Mouse (Mus musculus) forebrain, postnatal 0 days (tissue): ENCODE measurements around the gene Ttc7b. TPM values are rescaled to one million over a fixed set of nuclear protein-coding genes. Genes with fewer than 3 reads are reported as not detected.

Source experiments
- ATAC-seq: fragments of 200-750 bp; cut with Nextera tagmentation; 2 replicates; pipeline ENCODE4 v1.8.0; 2017; ENCODE audit warnings: mild to moderate bottlenecking, moderate library complexity
- DNase-seq: peaks from one replicate; pipeline ENCODE4 v3.0.0-alpha.2; 2015
- H3K27ac ChIP-seq: fragments of 300-500 bp; sonication (generic); 2 replicates; pipeline ENCODE4 v1.5.1; 2014; ENCODE audit warnings: low read depth, mild to moderate bottlenecking, antibody characterized with exemption, low read length, moderate library complexity, mixed read lengths
- H3K27me3 ChIP-seq: fragments of 300-500 bp; sonication (generic); 2 replicates; pipeline ENCODE4 v1.6.1; 2014; ENCODE audit warnings: mild to moderate bottlenecking, low read length, mixed read lengths; ENCODE audit not compliant: insufficient read depth
- H3K36me3 ChIP-seq: fragments of 300-500 bp; sonication (generic); 2 replicates; pipeline ENCODE4 v1.6.1; 2014; ENCODE audit warnings: mild to moderate bottlenecking, moderate library complexity; ENCODE audit not compliant: insufficient read depth
- H3K4me1 ChIP-seq: fragments of 300-500 bp; sonication (generic); 2 replicates; pipeline ENCODE4 v1.6.1; 2014; ENCODE audit warnings: antibody characterized with exemption; ENCODE audit not compliant: insufficient read depth
- H3K4me2 ChIP-seq: fragments of 300-500 bp; sonication (generic); 2 replicates; pipeline ENCODE4 v1.6.1; 2014; ENCODE audit warnings: low read depth, mild to moderate bottlenecking, moderate library complexity
- H3K4me3 ChIP-seq: fragments of 300-500 bp; sonication (generic); 2 replicates; pipeline ENCODE4 v1.5.1; 2014; ENCODE audit warnings: low read depth, low read length, mixed read lengths
- H3K9ac ChIP-seq: fragments of 300-500 bp; sonication (generic); 2 replicates; pipeline ENCODE4 v1.6.1; 2014; ENCODE audit warnings: mild to moderate bottlenecking
- H3K9me3 ChIP-seq: fragments of 300-500 bp; sonication (generic); 2 replicates; pipeline ENCODE4 v1.6.1; 2016; ENCODE audit warnings: low read length
- CTCF ChIP-seq: sonication (generic); IDR thresholded peaks from 2 replicates; pipeline ENCODE4 v1.5.1; 2016; ENCODE audit warnings: antibody characterized with exemption, control low read depth, low read depth
- WGBS: fragments of 180-500 bp; shearing (Covaris S2); extraction: QIAGEN DNeasy Blood & Tissue Kit; methylation state at CpG from one replicate; pipeline ENCODE4 v1.1.7; 2014; 5-methylcytosine and 5-hydroxymethylcytosine counted together
- polyA plus RNA-seq: library from polyadenylated mRNA; unstranded; fragments of >200 nt; fragmentation: Nextera tagmentation; extraction: Ambion mirVana; gene quantifications from 2 replicates; pipeline ENCODE4 v1.2.1, GENCODE M21; 2015
- total RNA-seq: library from RNA; depleted of rRNA; stranded (reverse); fragments of >200 nt; gene quantifications from 2 replicates; pipeline ENCODE4 v1.2.3, GENCODE M21; 2014

Gene Ttc7b
- total and polyA plus RNA-seq, 2 experiments from 2014 or later, result 10.8 to 42.2 TPM

DNA sequence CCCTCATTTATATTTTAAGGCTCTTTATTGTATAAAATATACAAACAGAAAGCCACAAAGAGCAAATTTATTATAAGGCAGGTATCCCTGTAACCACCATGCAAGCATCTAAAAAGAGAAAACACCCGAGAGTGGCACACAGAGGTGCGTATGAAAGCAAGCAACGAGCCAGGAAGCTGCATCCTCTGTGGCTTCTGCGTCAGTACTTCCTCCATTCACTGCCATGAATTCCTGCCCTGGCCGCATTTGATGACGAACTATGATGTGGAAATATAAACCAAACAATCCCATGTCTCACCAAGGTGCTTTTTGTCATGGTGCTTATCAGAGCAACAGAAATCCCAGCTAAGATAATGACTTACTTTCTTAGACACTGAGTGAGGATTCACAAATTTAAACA lies 88.8 kb downstream of the Ttc7b start:
- no peak for TF ChIP-seq CTCF
- no peak overlapping the region for H3K27ac ChIP-seq
- H3K4me1 ChIP-seq, result no peaks in the 10 kb centered on the region
- H3K9ac ChIP-seq, result no peak overlapping the region
- H3K4me2 ChIP-seq, result no peak overlapping the region
- ATAC-seq (no peak), DNase-seq (no peak)
- WGBS, result 87% methylated on average over 6 of the region's 6 CpGs
- no peaks in the 10 kb centered on the region for H3K9me3 ChIP-seq
- H3K36me3 ChIP-seq, result 0 out of 2 replicates have a peak, but pooled peaks cover 4% of the 10 kb centered on the region
- H3K4me3 ChIP-seq, result no peak overlapping the region
- no peaks in the 10 kb centered on the region for H3K27me3 ChIP-seq

DNA sequence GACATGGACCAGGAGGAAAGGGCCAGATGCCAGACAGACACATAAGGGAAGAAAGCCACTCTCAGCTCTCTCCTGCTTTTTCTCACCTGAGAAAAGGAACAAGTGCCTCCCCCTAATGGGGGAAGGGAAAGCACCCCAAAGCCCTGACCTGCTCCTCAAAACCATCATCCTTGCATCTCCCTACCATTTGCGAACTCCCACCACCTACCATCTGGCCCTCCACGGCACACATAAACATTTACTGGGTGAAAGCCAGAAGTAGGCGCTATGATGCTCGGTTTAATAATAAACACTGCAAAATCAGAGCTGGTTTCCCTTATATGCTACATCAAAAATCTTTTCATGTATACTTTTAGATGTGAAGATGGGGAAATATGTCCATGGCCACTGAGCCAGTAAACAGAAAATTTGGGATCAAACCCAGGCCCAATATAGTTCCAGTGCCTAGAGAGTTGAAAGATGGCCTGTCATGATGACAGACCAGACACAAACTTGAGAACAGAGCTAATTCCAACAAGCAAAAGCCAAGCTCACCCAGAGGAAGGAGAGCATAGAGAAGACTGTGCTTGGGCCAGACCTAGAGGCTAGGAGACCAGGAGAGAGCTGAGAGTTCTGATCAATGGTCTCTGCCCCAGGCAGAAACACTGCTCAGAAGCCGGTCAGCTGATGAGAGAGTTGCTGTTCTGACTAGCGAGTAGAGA lies 91.1 kb downstream of the Ttc7b start:
- no peaks in the 10 kb centered on the region for H3K36me3 ChIP-seq
- no peaks in the 10 kb centered on the region for H3K9me3 ChIP-seq
- 75% methylated on average over 6 of the region's 6 CpGs for WGBS
- no peak overlapping the region for H3K9ac ChIP-seq
- TF ChIP-seq CTCF, result no peak
- H3K4me2 ChIP-seq, result no peak overlapping the region
- H3K27ac ChIP-seq, result no peak overlapping the region
- DNase-seq, result no peak
- no peaks in the 10 kb centered on the region for H3K4me1 ChIP-seq
- ATAC-seq, result no peak
- no peaks in the 10 kb centered on the region for H3K27me3 ChIP-seq
- H3K4me3 ChIP-seq, result no peak overlapping the region

DNA sequence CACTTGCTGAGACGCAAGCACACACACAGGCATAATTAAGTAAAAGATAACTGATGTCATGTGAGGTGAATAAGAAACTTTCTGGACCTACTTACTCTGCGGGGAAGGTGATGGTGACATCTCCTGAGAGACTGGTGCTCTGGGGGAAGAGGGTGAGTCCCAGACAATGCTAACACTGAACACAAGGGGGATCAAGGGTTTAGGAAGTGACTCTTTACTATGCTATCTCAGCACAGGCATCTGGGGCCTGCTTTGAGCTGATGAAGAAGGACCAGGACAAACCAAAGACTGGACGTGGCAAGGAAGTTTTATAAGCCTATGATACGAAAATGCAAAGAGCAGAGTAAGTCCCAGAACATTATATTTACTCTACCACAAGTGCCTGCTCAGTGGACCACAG lies 92.4 kb downstream of the Ttc7b start:
- ATAC-seq (no peak), DNase-seq (no peak)
- Histone ChIP-seq H3K27me3 (no peaks in the 10 kb centered on the region), H3K4me3 (no peak overlapping the region), H3K4me1 (no peaks in the 10 kb centered on the region), H3K9me3 (no peaks in the 10 kb centered on the region), H3K27ac (no peak overlapping the region), H3K9ac (no peak overlapping the region), H3K36me3 (no peaks in the 10 kb centered on the region), H3K4me2 (no peak overlapping the region)
- 96% methylated on average over 4 of the region's 4 CpGs for WGBS
- TF ChIP-seq CTCF, result no peak

DNA sequence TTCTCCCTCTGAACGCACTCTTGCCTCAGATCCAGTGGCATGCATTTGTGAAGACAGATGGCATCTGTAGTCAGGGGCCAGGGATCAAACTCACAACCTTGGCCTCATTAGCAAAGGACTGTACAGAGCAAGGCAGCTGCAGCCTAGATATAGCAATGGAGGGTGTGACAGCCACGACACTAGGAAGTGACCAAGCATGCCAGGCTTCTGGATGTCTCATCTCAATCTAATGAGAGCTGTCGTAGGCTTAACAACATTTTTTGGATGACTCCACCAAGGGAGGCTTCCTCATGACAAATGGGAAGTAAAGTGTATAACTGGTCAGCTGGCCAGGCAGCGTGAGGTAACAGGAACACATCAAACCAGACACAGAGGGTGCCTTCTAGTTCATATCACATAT lies 94.4 kb downstream of the Ttc7b start:
- H3K27me3 ChIP-seq, result no peaks in the 10 kb centered on the region
- 76% methylated on average over 4 of the region's 4 CpGs for whole genome bisulfite sequencing
- H3K27ac ChIP-seq, result no peak overlapping the region
- no peak for ATAC-seq
- no peaks in the 10 kb centered on the region for H3K9me3 ChIP-seq
- no peaks in the 10 kb centered on the region for H3K36me3 ChIP-seq
- no peaks in the 10 kb centered on the region for H3K4me1 ChIP-seq
- no peak for DNase-seq
- no peak for TF ChIP-seq CTCF
- H3K9ac ChIP-seq, result no peak overlapping the region
- no peak overlapping the region for H3K4me2 ChIP-seq
- no peak overlapping the region for H3K4me3 ChIP-seq

DNA sequence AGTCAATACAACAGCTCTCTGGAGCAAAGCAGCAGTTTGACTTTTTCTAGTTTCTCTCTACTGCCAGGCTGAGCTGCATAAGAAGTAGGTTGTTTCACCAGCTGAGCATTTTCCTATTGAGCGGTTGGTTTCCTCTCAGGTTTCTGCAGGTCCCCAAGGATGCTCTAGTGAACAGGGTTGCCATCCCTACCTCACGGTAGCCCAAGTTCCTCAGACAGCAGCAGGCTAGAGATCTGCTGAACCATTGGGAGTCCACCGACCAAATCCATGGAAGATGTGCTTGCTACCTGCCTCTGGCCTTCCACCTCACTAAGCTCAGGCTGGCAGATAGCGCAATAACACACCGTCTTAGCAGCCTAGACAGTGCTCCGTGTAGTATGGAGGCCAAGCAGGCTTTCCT lies 95.6 kb downstream of the Ttc7b start:
- Histone ChIP-seq H3K4me3 (no peak overlapping the region), H3K4me1 (no peaks in the 10 kb centered on the region), H3K9ac (no peak overlapping the region), H3K9me3 (no peaks in the 10 kb centered on the region), H3K36me3 (no peaks in the 10 kb centered on the region), H3K27me3 (no peaks in the 10 kb centered on the region), H3K27ac (no peak overlapping the region), H3K4me2 (no peak overlapping the region)
- DNase-seq (no peak), ATAC-seq (no peak)
- 93% methylated on average over 6 of the region's 6 CpGs for WGBS
- TF ChIP-seq CTCF, result no peak

DNA sequence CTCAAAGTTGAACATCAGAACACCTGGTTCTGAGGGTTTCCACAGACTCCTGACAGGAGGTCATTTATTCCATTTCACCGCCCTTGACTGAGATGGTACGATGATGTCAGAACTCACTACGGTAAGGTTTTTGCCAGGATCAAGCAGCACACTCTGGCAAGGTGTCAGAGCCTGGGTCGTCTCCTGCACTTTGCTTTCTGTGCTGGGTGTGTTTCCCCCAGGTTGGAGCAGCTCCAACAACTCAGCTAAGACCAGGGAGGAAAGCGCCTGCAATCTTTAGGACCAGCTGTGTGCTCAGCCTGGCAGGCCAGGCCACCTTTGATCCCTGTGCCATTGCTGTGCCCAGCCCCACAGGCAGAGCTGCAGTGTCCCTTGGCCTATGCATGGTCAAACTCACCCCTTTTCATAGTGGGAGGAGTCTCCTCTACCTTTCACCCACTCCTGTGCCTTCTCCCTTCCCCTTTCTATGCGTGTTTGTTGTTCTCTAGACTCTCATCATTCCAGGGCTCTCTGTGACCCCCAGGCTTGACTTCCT lies 98.3 kb downstream of the Ttc7b start:
- Histone ChIP-seq H3K4me2 (no peak overlapping the region), H3K9ac (no peak overlapping the region), H3K27me3 (no peaks in the 10 kb centered on the region), H3K4me3 (no peak overlapping the region), H3K27ac (no peak overlapping the region), H3K4me1 (no peaks in the 10 kb centered on the region), H3K9me3 (no peaks in the 10 kb centered on the region), H3K36me3 (no peaks in the 10 kb centered on the region)
- no peak for ATAC-seq
- DNase-seq, result no peak
- TF ChIP-seq CTCF, result no peak
- WGBS, result 46% methylated on average over 6 of the region's 6 CpGs

DNA sequence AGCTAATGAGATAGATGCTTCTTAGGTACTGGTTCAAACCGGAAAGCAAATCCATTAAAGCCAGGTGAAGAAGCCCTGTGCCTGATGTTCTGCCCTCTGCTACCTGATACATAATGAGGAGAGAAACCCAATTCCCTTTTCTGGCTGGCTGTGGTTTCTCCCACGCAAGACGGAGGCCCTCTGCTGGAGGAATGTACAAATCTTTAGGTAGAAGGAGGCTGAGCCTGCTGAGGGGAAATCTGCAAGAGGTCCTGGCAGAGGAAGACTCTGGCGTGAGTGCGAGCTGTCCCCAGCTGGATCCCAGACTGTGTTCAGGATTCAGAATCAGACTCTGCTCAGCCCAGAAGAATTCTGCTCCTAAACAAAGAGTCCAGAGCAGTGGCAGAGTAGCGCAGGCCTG lies 99.1 kb downstream of the Ttc7b start:
- ATAC-seq, result peak; percentile 79
- peak; percentile 78 for DNase-seq
- Histone ChIP-seq H3K9ac (no peak overlapping the region), H3K4me3 (no peak overlapping the region), H3K36me3 (no peaks in the 10 kb centered on the region), H3K4me2 (no peak overlapping the region), H3K27me3 (no peaks in the 10 kb centered on the region), H3K27ac (no peak overlapping the region), H3K9me3 (no peaks in the 10 kb centered on the region), H3K4me1 (no peaks in the 10 kb centered on the region)
- TF ChIP-seq CTCF, result peak; percentile 79
- WGBS, result 59% methylated on average over 6 of the region's 6 CpGs
